Mouse (Mus musculus) fat pad, adult 2 months (tissue): ENCODE measurements around the gene Asah2.
A peak's percentile ranks its signal among the peaks of the same experiment; 100 is the strongest.
"Not testable (repeated sequence)": the region's sequence is repeated elsewhere in the genome, so short reads cannot be mapped to it uniquely, and the experiment has no call there.

Experiments used
- DNase-seq: peaks from one replicate; pipeline ENCODE4 v3.0.0-alpha.2; 2011; ENCODE audit warnings: low read depth, low spot score; ENCODE audit errors: extremely low read depth

Asah2 gene

DNA sequence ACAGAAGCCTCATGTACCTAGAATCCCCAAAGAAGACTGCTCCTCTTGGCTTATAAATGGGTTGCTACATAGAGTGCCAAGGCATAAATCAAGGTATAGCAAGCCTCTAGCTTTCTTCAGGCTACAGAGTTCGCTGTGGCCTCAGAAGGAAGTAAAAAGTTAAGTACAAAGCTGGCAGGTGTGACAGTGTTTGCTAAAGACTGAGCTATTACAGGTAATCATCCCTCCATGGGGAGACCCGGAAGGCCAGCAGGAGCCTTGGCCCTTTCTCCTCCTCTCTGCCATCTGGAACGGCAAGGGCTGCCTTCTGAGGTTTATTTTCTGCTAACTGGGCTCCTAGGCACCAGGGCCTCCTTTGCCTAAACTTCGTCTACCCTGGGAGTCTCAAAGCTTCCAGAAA lies 3.8 kb downstream of the Asah2 start:
- peak; percentile 55 for DNase-seq

DNA sequence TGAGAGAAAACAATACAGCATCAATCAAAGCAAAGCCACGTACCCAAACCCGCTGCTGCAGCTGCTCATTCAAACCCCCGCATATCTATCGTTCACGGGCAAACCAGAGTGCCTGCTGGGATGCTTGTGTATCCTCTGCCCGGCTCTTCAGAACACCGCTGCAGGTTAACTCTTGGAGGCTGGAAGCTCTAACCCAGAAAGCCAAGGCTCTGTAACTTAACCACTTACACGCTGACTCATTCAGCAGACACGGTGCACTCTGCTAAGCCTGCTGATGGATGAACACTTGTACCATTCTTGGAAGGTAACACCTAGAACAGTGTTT lies 5.1 kb downstream of the Asah2 start:
- no peak for DNase-seq

DNA sequence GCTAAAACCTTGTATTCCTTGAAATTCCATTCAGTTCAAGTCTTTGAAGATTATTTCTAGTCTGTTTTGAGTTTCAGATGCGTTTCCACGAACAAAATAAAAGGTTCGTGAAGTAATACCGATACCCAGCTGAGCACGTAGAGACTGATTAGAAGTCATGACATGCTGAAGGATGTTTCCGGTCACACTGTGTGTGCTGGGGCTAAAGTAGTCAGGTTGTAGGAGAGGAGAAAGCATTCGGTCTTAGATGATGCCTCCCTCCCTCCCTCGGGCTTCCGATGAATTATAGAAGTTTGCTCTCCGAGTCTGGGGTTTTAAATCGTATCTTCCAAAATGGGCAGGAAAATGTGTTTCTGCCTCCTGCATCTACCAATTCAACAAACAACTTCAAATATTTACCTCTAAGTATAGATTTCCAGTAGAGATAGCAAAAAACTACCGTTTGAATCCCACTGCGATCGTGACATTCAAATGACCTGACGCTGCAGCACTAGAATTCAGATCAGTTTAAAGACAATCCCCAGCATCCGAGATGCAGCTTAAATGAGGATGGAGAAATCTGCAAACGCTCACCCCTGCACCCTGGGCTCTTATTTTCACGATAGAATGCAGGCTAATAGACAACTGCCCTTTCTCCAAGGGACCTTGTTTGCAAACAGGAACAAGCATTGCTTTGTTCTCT lies 5.6 kb downstream of the Asah2 start:
- no peak for DNase-seq

DNA sequence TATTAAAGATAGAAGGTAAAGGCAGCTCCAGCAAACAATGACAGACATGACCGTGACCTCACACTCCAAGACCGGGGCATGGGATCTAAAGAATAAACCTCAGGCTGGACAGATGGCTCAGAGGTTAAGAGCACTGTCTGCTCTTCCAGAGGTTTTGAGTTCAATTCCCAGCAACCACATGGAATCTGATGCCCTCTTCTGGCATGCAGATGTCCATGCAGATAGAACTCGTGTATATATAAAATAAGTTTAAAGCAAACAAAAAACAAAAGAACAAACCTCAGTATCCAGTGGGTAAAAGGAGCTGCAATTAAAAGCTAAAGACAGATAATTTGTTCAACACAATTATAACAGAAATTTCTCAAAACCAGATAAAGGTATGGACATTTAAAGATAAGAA lies 9.4 kb downstream of the Asah2 start:
- DNase-seq, result no peak

DNA sequence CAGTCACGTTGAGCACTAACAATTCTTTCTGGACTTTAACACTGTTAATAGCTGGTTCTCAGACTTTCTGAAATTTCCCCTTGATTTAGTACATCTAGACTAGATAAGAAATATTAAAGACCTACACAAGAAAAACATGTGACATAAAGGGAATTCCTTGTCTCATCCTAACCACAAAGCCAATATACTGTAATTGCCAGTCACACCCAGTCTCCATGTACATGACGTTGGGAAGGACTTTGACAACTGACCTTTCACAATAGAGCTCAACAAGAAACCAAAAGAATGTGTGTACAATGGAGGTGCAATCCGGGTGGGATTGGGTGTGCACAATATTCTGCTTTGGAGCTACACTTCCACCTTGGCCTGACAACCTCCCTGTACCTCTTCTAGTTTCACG lies 15.7 kb downstream of the Asah2 start:
- DNase-seq, result no peak

DNA sequence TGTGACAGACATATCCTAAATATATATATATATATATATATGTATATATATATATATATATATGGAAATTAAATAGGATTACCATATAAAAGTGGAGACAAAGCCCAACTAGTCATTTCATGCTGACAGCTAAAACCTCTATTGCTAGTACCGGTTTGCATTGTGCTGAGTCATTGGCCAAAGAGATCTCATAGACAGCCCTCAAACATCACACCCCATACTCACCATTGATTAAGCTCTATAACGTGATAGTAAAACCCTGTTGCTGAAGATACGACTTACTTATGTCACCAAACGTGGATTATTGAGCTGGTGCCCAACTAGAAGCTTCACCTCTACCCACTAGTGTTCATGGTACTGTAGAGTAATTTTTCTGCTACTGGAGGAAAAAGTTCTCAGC lies 17.2 kb downstream of the Asah2 start:
- DNase-seq, result no peak

DNA sequence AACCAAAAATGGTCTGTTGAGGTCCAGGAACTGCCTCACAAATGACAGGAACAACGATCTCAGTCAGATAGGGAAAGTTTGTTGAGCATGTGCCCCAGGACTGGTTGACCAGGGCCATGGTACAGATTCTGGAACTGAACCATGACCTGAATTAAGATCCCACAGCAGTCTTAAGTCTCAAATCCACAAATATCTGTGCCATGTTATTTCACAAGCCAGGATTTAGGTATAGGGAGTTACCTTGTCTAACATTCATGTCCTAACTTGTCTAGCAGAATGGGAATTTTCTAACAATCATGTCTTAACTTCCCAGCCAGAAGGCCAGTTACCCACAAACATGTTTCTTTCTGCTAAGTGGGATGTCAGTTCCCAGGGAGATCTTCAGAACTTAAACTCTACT lies 19.4 kb downstream of the Asah2 start:
- peak; percentile 96 for DNase-seq

DNA sequence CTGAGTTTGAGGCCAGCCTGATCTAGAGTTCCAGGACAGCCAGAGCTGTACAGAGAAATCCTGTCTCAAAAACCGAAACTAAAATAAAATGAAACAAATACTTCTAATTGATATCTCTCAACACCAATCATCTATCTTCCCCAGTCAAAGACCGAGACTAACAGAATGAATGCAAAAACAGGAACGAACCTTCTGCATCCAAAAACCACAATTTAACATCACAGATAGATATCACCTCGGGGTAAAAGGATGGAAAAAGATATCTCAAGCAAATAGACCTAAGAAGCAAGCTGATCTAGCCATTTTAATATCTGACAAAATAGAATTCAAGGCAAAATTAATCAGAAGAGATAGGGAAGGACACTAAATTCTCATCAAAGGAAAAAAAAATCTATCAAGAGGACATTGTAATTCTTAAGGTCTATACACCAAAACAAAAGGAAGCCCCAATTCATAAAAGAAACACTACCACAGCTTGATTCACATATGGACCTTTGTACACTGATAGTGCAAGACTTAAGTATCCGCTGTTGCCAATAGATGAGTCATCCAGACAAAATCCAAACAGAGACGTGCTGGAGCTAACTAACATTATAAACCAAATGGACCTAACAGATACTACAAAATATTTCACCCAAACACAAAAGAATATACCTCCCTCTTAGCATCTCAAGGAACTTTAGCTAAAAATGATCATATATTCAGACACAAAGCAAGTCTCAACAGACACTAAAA lies 20.1 kb downstream of the Asah2 start:
- DNase-seq, result no peak

DNA sequence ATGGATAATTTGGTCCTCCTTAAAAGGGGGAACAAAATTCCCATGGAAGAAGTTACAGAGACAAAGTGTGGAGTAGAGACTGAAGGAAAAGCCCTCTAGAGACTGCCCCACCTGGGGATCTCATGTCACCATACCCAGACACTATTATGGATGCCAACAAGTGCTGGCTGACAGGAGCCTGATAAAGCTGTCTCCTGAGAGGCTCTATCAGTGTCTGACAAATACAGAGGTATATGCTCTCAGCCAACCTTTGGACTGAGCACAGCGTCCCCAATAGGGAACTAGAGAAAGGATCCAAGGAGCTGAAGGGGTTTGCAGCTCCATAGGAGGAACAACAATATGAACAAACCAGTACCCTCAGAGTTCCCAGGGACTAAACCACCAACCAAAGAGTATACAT lies 23.2 kb downstream of the Asah2 start:
- DNase-seq, result not testable (repeated sequence)

DNA sequence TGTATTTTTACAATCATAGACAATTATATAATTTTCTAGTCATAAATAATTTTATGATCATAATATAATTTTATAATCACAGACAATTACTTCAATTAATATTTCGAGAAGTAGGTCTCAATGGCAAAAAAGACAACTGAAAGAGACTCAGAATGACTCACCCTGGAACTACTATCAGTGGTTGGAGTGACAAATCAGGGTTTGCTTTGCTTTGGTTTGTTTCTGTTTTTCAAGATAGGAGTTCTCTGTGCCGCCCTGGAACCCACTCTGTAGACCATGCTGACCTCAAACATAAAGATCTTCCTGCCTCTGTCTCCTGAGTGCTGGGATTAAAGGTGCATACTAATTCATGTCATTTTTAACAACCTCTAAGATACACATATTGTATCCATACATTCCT lies 37.7 kb downstream of the Asah2 start:
- DNase-seq, result no peak

DNA sequence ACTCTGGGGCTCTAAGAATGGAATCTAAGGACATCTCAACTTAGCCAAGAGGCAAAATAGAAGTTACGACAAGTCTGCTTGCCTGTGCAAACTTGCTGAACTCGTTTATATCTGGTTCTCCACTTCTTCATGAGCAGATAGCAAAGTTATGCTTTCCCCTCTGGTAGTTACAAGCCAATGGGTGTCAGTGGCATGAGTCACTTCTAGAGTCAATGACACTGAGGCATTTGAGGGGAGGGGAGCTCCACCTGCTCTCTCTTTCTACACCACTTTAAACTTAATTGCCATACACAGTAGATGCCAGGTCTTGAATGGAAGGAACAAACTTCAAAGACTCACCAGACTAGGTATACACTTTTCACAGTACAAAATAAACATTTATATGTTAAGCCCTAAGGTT lies 38.4 kb downstream of the Asah2 start:
- DNase-seq, result no peak

DNA sequence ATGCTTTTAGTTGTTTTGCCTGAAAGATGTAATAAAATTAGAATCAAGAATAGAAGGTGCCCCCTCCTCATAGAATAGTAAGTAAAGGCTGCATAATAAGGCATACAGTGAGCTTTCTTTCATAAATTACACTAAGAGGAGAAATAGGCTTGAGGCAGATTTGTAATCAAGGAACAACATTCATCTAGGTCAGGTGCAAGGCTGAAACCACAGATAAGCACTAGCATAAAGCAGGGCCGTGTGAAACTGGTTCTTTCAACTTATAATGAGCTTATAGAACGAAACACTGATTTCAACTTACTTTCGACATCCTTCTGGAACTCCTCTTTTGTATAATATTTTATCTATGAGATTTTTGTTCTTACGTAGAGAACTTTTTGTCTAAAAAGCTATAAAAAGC lies 40.3 kb downstream of the Asah2 start:
- no peak for DNase-seq

DNA sequence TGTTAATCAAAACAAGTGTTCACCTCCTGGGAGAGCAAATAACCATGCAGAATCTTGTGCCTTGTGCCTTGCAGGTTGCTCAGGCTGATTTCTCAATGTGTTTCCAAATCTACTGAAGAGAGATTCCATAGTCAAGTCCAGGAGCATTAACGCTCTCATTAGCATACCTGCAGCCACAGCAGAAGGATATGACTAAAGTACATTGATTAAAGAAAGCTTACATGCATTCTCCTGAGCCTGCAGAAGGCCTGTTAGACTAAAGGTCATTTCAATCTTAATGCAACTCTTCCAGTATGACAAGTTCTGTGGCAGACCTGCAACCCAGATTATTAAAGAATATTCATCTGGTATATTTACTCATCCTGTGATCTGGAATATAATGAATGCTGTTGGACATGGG lies 46.7 kb downstream of the Asah2 start:
- DNase-seq, result no peak

DNA sequence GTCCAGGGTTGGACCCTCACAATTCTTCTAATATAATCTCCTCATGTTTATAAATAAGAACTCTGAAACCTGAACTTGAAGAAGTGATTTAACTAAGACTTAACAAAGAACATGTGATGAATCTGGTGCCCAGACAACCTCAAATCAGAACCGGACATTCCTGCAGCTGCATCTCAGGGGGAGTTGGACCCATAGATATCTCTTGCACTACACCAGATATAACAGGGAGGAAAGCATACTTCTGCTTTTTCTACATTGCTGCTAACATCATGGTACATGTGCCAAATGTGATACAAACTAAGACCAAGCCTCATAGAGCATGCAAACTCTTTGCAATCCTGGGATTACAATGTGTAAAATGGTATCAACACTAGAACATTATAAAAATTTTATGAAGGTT lies 51.8 kb downstream of the Asah2 start:
- no peak for DNase-seq

DNA sequence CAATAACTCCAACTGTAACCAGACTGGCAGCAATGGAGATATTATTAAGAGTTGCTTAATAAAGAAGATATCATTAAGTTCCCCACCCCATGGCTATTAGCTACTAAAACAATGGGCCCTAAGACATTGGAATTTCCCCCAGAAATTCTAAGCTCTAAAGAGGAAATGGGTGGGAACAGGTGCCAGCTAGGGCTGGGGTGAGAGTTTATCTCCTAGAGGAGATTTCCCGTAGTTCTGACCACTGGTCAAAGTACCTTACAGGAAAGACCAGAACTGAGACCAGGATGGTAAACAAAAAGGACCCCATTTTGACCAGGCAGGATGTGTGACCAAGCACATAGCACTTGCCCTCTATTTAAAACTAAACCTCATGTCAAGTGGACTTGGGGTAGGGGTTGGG lies 52.3 kb downstream of the Asah2 start:
- DNase-seq, result no peak

DNA sequence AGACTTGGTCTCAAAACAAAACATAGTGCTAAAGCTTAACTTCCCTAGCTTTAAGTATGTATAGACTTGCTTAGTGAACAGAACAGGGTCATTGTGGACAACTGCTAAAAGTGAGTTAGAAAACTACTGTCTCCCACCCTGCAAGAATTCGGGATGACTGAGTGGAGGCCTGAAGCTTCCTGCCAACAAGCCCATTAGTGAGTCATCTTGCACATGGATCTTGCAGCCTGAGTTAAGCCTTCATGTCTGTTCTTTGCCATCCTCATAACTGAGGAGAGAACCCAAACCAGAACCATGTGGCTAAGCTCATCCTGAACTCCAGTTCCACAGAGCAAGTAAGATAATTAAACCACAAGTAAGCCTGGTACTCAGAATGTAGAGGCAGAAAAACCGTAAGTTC lies 56.8 kb downstream of the Asah2 start:
- no peak for DNase-seq

DNA sequence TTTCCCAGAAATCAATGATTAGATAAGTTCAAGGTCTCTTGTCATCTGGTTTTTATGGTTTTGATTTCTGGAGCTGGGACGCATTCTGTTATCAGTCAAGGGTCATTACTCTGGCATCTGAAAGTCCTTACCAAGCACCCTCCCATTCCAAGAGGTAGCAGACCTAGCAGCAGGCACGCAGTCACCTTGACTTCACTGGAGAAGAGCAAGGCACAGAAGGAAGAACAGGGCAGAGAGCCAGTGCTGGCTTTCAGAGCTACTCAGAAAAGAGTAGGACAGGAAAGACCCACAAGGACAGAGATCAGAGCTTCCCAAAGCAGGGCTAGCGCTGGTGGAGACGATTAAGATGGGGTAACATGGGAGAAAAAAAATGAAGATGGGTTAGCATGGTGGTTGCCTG lies 75.1 kb downstream of the Asah2 start:
- DNase-seq, result no peak

DNA sequence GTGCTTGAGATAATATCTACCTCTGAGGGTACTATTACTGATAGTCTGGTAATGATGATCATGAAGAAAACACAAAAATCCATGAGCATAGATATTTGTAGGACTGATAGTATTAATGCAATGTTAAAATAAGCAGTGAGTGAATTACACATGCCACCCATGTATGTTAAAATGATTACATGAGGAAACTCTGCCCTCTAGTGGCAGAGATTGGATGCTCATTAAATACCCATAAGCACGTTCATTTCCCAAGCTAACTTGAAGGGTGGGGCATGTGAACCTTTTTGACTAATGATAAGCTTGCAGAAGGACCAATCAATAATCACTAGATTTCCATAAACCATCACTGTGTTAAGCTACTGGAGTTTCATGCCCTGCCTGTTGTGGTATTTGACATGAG lies 77.6 kb downstream of the Asah2 start:
- DNase-seq, result peak; percentile 3

DNA sequence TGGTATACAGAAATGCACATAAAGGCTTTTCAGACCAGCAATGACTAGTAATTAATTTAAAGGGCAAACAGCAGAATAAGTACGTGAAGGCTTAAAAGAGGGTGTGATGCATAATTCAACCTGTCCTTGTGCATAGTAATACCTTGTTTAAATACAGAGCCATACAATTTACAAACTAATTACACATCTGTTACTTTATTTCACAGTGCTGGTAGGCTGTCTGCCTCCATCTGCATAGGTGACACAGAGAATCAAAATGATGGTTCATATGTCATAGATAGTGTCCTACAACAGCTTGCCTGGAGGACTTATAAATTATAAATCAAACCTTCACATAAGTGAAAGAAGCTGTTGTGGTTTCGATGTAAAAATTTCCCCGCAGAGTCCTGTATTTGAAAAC lies 82.6 kb downstream of the Asah2 start:
- DNase-seq, result no peak

DNA sequence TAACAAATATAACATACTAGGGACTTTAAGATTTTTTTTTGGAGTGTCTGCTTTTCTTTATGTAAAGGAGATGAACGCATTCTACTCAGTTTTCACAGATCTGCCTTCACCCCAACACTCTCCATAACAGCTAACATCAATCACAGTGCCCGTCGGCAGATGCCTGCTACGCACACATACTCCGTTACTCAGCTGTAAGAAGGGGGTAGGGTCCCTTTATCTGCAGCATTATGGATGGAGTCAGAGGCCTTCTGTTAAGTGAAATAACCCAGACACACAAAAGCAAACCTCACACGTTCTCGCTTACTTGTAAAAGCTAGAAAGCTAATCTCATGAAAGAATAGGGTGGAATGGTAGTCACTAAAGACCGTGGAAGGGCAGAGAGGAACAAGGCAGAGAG lies 88.3 kb downstream of the Asah2 start:
- DNase-seq, result no peak

DNA sequence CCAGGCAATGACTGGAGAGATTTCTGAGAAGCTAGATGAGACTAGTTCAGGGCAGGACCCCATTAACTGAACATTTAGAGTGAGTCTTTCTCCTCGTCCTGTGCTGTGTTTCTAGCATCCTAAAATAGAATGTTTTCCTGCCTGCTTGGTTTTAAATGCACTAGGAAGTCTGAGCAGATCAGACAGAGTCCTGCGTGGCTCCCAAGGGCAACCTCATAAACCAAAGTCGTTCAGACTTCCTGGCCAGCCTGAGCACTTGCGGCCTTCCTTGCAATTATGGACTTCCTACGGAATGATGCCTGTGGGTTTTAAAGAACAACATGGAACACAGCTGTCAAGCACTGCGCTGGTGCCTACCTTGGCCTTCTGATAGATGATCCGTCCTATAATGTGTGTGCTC lies 89.4 kb downstream of the Asah2 start:
- DNase-seq, result no peak

DNA sequence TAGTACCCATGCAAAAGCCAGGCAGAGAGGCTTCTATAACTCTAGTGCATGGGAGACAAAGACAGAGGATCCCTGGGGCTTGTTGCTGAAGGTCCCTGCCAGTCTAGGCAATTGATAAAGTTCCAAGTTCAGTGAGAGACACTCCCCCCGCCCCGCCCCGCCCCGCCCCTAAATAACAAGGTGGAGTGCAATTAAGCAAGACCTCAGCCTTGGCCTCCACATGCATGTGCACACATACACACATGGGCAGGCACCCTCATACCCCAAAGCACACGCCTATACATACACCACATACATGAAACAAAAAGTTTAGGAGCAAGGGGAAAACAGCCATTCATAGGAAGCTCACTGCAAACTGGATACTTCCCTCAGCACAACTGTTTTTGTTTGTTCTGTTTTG lies 90.0 kb downstream of the Asah2 start:
- DNase-seq, result no peak

DNA sequence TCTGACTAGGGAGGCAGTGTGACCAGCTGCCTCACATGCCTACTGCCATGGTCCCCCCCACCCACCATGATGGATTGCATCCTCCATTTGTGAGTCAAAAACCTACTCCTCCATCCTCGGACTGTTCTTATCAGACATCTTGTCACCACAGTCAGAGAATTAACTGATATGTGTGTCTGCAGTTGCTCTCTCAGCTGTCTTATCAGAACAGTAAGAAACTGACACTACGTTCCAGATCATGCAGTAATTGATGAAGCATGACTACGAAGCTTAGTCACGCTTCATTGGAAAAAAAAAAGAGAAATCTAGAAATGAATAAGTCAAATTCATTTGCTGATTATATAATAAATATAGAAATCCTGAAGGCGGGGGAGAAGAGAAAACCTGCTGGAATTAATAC lies 105.4 kb downstream of the Asah2 start:
- DNase-seq, result no peak
